Mouse (Mus musculus): ENCODE data around the gene Dynlt1a. TPM values are rescaled to one million over a fixed set of nuclear protein-coding genes. Genes with fewer than 3 reads are reported as not detected.
"Not testable (repeated sequence)": the region's sequence is repeated elsewhere in the genome, so short reads cannot be mapped to it uniquely, and the experiment has no call there.

The Dynlt1a gene
- 1.6 and 1.8 TPM in 2 replicates for polyA plus RNA-seq (2011; ENCODE audit: insufficient read length, low read depth, missing spikeins)

GRCm38 (mm10) chr17:6317339-6317985 lies at the start of gene Dynlt1a:
TSS of gene Dynlt1a (minus strand) at chr17:6317500.
- not testable (repeated sequence) for H3K27ac ChIP-seq (ENCODE audit: insufficient read depth, low read length); H3K4me1 ChIP-seq (ENCODE audit: control insufficient read depth, insufficient read depth, low read length)
- peak within 1 kb of the TSS; percentile 51 for H3K4me3 ChIP-seq (ENCODE audit: insufficient read depth, low read length)

- not testable (repeated sequence) for H3K4me1 ChIP-seq (ENCODE audit: control insufficient read depth, insufficient read depth, low read length); H3K4me3 ChIP-seq (ENCODE audit: insufficient read depth, low read length); H3K27ac ChIP-seq (ENCODE audit: insufficient read depth, low read length)
These were observed 38.0 kb upstream of the Dynlt1a start for GRCm38 (mm10) chr17:6355256-6355655.

GRCm38 (mm10) chr17:6342606-6343294 lies 25.4 kb upstream of the Dynlt1a start:
- not testable (repeated sequence) for H3K4me3 ChIP-seq (ENCODE audit: insufficient read depth, low read length); H3K4me1 ChIP-seq (ENCODE audit: control insufficient read depth, insufficient read depth, low read length); H3K27ac ChIP-seq (ENCODE audit: insufficient read depth, low read length)

GRCm38 (mm10) chr17:6328997-6329396 lies 11.7 kb upstream of the Dynlt1a start:
- H3K4me1 ChIP-seq (ENCODE audit: control insufficient read depth, insufficient read depth, low read length); H3K27ac ChIP-seq (ENCODE audit: insufficient read depth, low read length); H3K4me3 ChIP-seq (ENCODE audit: insufficient read depth, low read length): not testable (repeated sequence)

GRCm38 (mm10) chr17:6327554-6327953 lies 10.3 kb upstream of the Dynlt1a start:
- not testable (repeated sequence) for H3K4me3 ChIP-seq (ENCODE audit: insufficient read depth, low read length); H3K27ac ChIP-seq (ENCODE audit: insufficient read depth, low read length)

GRCm38 (mm10) chr17:6325543-6325942 lies 8.2 kb upstream of the Dynlt1a start:
- not testable (repeated sequence) for H3K27ac ChIP-seq (ENCODE audit: insufficient read depth, low read length); H3K4me1 ChIP-seq (ENCODE audit: control insufficient read depth, insufficient read depth, low read length); H3K4me3 ChIP-seq (ENCODE audit: insufficient read depth, low read length)

More at GRCm38 (mm10) chr17:6327554-6327953, 10.3 kb upstream of the Dynlt1a start:
- H3K4me1 ChIP-seq (ENCODE audit: control insufficient read depth, insufficient read depth, low read length) = not testable (repeated sequence)

GRCm38 (mm10) chr17:6325021-6325420 lies 7.7 kb upstream of the Dynlt1a start:
- not testable (repeated sequence) for H3K4me3 ChIP-seq (ENCODE audit: insufficient read depth, low read length); H3K4me1 ChIP-seq (ENCODE audit: control insufficient read depth, insufficient read depth, low read length); H3K27ac ChIP-seq (ENCODE audit: insufficient read depth, low read length)

GRCm38 (mm10) chr17:6321778-6322101 lies 4.4 kb upstream of the Dynlt1a start:
- not testable (repeated sequence) for H3K4me1 ChIP-seq (ENCODE audit: control insufficient read depth, insufficient read depth, low read length); H3K27ac ChIP-seq (ENCODE audit: insufficient read depth, low read length); H3K4me3 ChIP-seq (ENCODE audit: insufficient read depth, low read length)

GRCm38 (mm10) chr17:6321081-6321777 lies 3.9 kb upstream of the Dynlt1a start:
- not testable (repeated sequence) for H3K4me1 ChIP-seq (ENCODE audit: control insufficient read depth, insufficient read depth, low read length); H3K4me3 ChIP-seq (ENCODE audit: insufficient read depth, low read length); H3K27ac ChIP-seq (ENCODE audit: insufficient read depth, low read length)

- not testable (repeated sequence) for H3K27ac ChIP-seq (ENCODE audit: insufficient read depth, low read length); H3K4me1 ChIP-seq (ENCODE audit: control insufficient read depth, insufficient read depth, low read length)
- H3K4me3 ChIP-seq (ENCODE audit: insufficient read depth, low read length) = peak overlapping the region; percentile 51
These were observed 747 bp downstream of the Dynlt1a start for GRCm38 (mm10) chr17:6316379-6317126.

GRCm38 (mm10) chr17:6315706-6316105 lies 1.6 kb downstream of the Dynlt1a start:
- not testable (repeated sequence) for H3K27ac ChIP-seq (ENCODE audit: insufficient read depth, low read length); H3K4me1 ChIP-seq (ENCODE audit: control insufficient read depth, insufficient read depth, low read length); H3K4me3 ChIP-seq (ENCODE audit: insufficient read depth, low read length)

GRCm38 (mm10) chr17:6314493-6314892 lies 2.8 kb downstream of the Dynlt1a start:
- not testable (repeated sequence) for H3K4me3 ChIP-seq (ENCODE audit: insufficient read depth, low read length); H3K4me1 ChIP-seq (ENCODE audit: control insufficient read depth, insufficient read depth, low read length); H3K27ac ChIP-seq (ENCODE audit: insufficient read depth, low read length)

GRCm38 (mm10) chr17:6312755-6313154 lies 4.5 kb downstream of the Dynlt1a start:
- not testable (repeated sequence) for H3K27ac ChIP-seq (ENCODE audit: insufficient read depth, low read length); H3K4me1 ChIP-seq (ENCODE audit: control insufficient read depth, insufficient read depth, low read length); H3K4me3 ChIP-seq (ENCODE audit: insufficient read depth, low read length)

GRCm38 (mm10) chr17:6311716-6312115 lies 5.6 kb downstream of the Dynlt1a start:
- not testable (repeated sequence) for H3K27ac ChIP-seq (ENCODE audit: insufficient read depth, low read length); H3K4me3 ChIP-seq (ENCODE audit: insufficient read depth, low read length)

GRCm38 (mm10) chr17:6306503-6306902 lies 10.8 kb downstream of the Dynlt1a start:
- not testable (repeated sequence) for H3K4me3 ChIP-seq (ENCODE audit: insufficient read depth, low read length); H3K4me1 ChIP-seq (ENCODE audit: control insufficient read depth, insufficient read depth, low read length); H3K27ac ChIP-seq (ENCODE audit: insufficient read depth, low read length)

More at GRCm38 (mm10) chr17:6311716-6312115, 5.6 kb downstream of the Dynlt1a start:
- H3K4me1 ChIP-seq (ENCODE audit: control insufficient read depth, insufficient read depth, low read length) = not testable (repeated sequence)

All from embryonic fibroblast, embryonic 13.5 days (primary cell).